Mouse (Mus musculus): ENCODE measurements around the gene Dgkh.
A peak's percentile ranks its signal among the peaks of the same experiment; 100 is the strongest.

Dgkh gene

DNA sequence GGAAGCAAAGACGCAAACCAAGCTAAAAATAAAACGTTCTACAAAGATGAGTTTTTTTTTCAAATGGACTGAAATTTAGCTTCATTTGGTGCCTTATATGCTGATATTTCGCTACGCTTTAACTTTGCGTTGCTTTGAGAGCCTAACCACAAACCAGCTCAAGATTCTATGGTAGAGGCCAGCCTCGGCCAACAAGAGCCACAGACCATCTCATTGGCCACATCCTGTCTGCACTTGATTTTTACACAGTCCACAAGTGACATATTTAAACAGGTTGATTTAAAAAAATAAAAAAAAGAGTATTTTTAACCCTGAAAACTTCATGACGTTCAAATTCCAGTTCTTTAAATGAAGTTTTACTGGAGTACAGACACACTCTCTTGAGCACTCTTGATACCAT is 16.5 kb downstream of the Dgkh start:
- no peak for DNase-seq

DNA sequence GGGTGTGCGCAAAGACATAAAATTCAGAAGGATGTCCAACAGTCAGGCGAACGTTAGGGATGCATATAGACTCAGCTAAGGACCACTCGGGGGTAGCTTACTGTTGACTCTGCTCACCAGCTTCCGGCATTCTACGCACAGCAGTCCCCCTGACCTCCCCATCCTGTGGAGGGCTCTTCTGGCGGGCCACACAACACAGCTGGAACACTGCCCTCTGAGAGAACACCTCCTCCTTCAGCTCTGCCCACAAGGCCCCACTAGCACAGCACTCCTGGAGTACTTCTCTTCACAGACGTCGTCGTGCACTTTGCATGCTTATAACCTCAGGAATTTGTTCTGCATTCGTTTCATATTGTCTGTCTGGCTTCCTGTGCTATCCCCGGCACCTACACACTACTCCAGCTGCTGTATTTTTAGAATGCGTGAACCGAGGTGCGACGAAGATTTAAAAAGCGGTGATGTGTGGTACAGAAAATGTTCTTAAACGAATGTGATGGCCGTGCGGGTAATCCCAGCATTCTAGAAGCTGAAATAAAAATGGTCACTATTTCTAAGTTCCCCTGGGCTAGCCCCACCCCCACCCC is 19.9 kb downstream of the Dgkh start:
- no peak for DNase-seq

DNA sequence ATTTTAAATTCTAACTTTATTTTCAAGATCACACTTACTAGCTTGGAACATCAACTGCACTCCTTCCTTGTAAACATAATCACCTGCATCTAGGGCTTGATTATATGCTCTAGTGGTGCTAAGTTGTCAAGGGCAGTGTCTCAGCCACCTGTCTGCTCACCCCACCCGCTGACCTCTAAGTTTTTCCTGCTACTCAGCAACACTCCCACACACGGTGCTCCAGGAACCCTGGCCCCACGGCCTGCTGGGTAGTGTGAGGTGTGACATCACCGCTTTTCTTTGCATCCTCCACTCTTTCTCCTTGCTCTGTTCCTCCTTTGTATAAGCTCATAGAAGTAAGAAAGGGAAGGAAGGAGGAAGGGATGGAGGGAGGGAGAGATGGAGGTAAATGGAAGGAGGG is 21.9 kb downstream of the Dgkh start:
- DNase-seq = no peak

DNA sequence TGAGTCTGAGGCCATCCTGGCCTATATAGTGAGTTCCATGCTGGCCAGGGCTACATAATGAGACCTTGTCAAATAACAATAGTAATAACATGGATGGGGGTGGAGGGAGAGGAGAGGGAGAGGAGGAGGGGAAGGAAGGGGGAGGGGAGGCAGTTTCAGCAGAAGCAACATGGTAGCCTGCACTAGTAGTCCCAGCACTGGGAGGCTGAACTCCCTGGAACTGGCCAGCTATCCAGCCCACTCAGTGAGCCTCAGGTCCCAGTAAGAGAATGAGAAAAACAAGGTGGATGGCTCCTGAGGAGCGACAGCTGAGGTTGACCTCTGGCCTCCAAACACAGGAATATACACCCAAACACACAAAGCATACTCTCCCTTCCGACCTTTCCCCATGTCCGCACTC is 27.0 kb downstream of the Dgkh start:
- no peak for DNase-seq

DNA sequence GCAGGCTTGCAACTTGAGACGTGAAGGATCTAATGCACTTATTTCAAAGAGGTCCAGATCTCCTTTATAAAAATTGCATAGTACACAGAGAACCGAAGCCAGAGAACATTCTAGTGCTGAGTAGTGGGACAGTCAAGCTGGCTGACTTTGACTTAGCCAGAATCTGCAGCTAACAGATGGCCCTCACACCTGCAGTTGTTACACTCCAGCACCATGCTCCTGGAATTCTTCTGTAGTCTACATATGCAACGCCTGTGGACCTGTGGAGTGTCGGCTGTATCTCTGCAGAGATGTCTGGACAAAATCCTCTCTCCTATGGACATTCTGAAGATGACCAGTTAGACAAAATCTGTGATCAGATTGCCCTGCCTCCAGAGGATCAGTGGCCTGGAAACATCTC is 28.6 kb downstream of the Dgkh start:
- DNase-seq = no peak

DNA sequence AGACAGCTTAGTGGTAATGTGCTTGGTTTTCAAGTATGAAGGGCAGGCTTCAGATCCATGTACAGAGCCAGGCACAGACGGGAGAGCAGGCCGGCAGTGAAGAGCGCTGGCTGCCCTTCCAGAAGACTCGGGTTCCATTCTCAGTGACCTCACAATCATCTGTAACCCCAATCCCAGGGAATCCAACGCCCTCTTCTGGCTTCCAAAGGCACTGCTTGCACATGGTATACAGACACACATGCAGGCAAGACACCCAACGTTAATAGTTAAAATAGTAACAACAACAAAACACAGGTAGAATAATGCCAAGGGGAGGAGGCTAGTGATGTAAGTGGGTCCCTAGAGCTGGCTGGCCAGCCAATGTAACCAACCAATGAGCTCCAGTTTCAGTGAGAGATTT is 29.2 kb downstream of the Dgkh start:
- DNase-seq = no peak

DNA sequence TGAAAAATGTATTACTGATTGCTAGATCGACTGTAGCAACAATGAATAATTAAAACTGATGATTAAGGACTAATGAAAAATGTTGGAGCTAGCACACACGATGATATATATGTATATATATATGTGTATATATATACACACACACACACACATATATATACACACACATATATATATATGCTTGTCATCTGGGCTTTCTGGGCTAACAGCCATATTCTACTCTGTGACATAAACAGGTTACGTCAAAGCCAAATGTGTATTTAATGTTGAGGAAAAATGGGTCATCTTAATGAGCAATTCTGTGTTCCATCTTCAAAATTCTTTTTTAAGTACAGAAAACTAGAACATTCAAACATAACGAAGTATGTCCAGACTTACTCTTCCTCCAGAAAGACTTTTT is 30.5 kb downstream of the Dgkh start:
- no peak for DNase-seq

DNA sequence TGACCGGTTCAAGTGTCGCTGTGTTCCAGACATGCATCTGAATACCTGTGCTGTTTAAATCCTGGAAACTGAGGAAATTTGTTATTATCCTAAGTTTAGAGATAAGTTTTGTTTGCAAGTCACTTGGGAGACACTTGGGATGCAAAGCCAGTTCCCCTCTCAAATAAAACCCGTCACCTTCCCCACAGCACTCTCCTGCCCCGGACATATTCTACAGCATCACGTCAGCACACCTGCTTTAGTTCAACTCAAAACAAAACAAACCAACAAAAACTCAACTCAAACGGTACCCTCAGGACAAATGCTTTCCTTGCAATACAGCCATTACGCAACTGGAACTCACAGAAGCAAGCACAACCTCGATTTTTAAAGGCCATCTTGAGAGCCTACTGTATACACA is 31.1 kb downstream of the Dgkh start:
- DNase-seq = no peak

DNA sequence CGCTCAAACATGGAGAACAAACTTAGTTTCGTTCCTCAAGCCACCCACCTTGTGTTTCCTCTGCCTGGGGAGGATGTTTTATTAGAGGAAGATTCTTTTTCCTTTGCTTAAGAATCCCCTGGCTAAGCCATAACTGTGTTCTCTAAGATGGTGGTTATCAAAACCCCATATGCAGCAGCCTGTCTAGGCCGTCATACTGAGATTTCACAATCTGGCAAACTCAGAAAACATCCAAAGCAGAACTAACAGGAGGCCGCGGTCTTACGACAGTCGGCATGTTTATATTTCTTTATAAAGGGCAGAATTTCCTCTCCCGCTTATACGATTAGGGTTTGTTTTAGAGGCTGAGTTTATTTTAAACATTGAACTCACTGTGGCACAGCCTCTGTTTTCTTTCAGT is 31.5 kb downstream of the Dgkh start:
- DNase-seq = no peak

DNA sequence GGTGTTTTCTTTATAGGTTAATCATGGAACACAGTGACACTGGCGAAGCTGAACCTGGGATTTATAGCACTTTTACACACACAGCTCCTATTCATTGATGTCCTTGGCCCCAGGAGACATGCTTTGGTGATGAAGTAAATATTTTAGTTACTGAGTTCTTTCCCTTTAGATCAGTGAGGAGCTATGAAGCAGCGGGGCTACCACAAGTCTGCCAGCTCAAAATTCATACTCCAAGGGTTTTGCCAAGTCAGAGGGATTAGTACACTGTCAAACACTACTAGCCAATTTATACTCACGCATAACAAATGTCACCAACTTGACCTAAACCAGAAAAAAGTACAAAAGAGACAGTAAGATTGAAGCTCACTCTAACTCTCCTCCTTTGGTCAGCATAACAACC is 32.9 kb downstream of the Dgkh start:
- no peak for DNase-seq

DNA sequence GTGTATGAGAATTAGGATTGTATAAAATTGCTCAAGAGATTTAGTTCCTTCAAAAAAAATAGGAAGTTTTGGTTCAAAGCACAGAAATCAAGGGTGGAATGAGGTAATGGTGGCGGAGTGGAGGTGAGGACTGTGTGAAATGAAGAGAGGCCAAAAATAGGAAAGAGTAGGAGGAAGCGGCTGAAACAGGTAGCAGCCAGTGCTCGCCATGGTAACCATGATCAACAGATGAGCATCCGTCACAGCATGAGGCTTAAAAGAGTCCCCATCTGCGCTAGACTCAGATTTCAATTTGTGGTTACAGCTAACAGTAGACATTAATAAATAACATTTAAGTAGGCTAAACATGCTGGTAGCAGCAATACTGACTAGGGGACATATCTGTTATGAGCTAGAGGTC is 33.4 kb downstream of the Dgkh start:
- no peak for DNase-seq

DNA sequence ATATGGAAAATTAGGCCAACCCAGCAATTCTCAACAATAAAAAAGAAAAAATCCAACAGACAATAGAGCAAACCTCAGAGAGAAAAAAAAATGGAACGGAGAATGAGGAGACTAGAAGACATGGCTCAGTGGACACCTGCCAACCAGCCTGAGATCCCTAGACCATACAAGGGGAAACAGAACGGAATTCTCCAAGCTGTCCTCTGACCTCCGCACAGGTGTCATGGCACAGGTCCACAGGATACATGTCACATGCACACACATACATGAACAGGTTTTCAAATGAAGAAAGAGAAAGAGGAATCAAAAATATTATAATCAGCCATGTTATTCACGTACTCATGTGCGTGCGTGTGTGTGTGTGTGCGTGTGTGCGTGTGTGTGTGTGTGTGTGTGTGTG is 38.5 kb downstream of the Dgkh start:
- peak in 1 of 2 experiments; percentile 25 for DNase-seq

DNA sequence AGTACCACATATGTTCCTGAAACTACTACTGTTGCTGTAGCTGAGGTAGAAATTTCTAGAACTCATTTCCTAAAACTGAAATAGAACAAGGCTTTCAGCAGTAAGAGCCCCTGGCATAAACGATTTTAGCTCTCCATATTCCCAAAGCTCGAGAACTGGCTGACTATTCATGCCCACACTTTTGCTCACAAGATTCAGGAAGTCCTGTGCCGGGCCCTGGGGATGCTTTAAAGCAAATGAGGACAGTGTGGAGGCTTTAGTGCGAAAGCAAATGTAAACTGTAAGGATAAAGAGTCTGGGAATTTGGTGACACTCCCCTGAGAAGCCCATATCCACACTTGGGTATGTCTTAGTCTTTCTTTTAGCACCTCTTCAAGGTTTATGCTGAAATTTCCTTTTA is 40.0 kb downstream of the Dgkh start:
- no peak for DNase-seq

DNA sequence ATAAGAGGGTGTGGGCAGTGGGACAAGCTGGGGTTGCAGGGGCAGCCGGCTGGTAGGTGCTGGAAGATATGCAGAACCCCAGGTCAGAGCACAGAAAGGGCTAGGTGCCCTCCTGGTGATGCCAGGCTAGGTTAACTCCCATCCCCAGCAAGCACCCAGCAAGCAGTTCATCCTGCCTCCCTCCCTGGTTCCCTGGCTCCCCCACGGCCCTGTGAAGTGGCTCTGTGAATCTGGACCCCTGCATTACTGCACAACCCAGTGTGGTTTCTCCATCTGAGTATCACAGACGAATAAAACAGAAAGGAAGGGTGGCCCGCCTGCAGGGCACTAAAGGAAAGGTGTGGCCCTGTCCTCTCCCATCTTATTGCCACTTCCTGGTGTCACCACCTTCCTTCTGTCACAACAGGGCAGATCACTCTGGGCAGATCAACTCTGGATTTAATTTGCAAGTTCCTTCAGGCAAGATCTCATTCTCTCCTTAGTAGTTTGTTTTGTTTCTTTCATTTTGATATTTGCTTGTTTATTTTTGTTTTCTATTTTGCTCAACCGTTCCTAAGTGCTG is 40.6 kb downstream of the Dgkh start:
- DNase-seq = no peak

DNA sequence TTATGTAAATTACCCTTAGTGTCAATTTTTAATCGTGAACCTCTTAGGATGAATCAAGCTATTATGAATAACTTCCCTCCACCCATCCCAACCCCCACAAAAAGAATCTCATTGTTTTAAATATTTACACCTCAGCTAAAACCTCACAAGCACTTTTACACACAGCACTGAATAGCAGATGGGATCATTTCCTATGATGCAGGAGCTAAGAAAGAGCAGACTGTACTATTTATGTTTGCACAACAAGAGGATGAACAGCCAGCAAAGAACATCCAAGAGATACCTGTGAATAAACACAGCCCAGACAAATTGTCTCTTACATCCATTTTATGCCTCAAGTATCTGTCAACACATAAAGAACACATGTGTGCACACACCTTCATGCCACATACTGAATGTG is 41.7 kb downstream of the Dgkh start:
- no peak for DNase-seq

DNA sequence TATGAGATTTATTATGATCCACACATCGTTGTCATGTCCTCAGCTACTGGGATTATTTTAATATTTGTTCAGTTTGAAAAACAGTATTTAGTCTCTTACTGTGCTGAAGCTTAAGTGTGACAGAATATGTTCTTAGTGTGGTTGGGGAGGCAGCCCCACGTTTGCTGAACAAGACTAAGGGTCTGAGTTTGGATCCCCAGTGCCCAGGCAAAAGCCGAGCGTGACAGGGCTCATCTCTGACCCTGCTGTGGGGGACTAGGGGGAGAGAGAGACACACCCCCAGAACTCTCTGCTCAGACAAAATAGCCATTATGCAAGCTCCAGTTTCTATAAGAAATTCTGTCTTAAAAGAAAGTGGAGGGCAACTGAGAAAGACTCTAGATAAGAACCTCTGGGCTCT is 42.2 kb downstream of the Dgkh start:
- no peak for DNase-seq

DNA sequence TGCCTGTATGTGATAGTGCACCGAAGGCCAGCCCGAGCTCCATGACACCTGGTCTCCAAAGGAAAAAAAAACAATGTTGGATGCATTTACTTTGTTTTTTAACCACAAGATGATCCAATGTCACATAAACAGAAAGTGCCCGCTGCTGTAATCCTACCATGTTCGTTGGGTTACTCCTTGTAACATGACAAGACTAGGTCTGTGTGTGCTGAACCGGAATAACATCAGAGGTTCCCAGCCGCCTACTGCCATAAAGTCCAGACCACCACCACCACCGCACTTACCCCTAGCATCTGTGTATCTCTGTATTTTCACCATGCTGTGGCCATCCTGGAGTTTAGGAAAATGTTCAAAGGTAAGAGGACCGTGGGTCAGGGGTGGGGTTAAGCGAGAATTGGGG is 42.6 kb downstream of the Dgkh start:
- DNase-seq = no peak

DNA sequence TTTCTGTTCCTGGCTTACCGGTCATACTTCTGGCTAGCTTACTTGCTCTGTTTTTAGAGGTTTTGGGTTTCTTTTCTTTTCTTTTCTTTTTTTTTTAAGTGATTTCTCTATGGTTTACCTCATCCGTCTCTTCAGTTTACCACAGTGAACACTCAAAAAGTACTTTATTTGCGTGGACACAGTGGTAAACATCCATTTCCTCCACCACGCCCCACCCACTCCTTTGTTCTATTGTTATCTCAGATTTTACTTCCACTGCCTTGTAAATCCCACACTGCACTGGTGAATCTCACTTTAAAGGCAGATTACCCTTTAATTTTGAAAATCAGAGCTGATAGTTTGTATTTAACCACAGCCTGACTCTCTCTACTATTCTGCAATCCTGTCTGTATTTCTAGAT is 44.9 kb downstream of the Dgkh start:
- DNase-seq = no peak

DNA sequence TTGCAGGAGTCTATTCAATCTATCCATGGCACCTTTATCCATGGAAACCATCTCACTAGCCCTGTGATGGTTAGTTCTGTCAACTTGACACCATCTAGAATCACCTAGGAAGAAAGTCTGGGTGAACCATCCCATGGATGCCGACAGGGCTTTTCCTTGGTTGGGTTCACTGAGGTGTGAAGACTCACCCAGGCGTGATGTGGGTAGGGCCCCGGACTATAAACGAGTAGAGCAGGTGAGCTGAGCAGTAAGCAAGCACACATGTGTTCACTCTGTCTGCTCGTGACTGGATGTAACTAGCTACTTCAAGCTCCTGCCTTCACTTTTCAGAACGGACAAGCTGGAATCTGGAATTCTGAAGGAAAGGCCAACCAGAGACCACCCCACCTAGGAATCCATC is 45.9 kb downstream of the Dgkh start:
- peak in 1 of 2 experiments; percentile 51 for DNase-seq

DNA sequence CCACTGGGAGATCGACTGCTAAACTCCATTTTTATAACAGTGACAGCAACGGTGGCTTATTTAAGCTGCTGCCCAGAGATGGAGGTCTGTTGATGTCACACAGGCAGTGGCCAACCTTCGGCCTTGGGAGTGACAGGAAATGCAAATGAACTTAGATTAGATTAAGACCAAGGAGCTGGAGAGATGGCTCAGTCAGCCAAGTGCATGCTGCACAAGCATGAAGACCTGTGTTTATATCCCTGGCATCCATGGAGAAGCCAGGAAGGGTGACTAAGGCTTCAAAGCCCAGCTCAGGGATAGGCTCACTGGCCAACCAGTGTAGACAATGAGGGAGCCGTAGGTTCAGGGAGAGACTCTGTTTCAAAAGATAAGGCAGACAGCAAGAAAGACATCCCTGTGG is 48.4 kb downstream of the Dgkh start:
- no peak for DNase-seq

DNA sequence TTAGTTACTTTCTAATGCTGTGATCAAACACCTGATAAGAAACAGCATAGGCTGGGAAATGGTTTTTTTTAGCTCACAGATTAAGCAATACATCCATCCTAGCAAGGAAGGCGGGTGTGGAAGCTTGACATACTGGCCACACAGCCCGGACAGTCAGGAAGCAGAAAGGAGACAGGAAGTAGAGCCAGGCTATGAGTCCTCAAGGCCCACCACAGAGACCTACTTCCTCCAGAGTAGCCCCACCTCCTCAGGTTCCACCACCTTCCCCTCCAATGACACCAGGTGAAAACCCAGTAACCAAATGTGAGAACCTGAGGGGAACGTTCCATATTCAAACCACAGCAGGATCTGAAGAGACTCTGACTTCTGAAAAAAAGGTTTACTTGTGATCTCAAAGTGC is 53.6 kb downstream of the Dgkh start:
- peak in 1 of 2 experiments; percentile 24 for DNase-seq

DNA sequence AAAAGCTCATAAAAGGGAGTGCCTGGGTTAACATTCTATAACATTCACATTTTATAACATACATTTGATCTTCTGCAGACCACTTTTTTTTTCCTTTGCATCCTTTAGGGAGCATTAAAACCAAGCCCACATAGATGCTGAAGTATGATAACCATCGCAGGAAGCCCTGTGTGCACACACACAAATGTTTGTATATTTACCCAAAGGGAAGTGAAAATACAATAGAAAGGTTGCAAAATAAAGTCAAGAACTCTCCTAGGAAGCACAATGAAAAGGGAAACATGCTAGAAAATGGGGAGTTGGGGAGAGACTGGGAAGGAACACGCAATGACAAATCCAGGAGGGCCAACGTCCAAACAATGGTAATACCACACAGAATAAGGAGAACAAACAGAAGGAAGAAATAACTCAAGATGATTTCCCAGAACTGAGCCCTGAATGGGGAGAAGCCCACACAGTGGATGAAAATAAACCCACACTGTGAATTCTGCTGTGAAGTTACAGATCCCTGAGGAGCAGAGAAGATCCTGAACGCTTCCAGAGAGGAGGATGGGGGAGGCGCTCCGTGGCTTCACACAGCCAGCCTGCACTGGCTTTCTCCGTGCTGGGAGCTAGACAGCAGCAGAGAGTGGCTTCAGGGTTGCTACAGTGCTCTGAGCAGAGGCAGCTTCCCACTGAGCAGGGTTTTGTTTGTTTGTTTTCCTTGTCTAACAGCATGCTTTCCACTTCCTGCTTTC is 54.6 kb downstream of the Dgkh start:
- DNase-seq = peak in 1 of 2 experiments; percentile 32

DNA sequence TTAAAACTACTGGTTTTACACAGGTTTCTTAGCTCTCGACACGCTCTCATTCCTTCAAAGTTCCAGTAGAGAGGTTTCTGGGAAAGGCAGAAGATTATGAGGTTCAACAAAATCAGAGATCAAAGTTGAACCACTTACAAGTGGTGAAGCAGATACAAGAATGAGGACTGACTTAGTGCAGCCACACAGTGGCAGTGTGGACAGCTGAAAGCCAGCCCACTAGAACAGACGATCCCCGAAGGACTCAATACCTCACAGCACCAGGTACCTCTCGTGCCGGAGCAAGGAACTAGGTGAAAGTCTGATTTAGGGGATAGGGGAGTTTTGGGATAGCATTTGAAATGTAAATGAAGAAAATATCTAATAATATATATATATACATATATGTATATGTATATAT is 56.1 kb downstream of the Dgkh start:
- DNase-seq = peak in 1 of 2 experiments; percentile 51

DNA sequence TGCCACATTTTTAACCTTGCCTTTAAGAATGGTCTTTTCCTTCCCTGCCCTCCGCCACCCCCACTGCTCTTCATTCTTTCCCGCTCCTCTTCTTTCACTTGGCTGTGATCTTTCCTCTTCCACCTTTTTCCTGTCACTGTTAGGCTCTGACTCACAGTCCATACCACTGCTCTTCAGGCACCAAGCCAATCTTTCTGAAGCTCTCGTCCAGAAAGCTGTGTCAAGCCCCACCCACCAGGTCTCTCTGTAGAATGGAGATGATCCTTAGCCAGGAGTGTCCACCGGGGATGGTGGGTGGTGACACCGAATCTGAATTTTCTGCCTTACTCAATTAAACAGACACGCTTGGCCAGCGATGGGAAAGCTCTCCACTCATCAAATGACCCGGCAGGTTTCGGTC is 58.0 kb downstream of the Dgkh start:
- peak; percentile 43 to 62 for DNase-seq

DNA sequence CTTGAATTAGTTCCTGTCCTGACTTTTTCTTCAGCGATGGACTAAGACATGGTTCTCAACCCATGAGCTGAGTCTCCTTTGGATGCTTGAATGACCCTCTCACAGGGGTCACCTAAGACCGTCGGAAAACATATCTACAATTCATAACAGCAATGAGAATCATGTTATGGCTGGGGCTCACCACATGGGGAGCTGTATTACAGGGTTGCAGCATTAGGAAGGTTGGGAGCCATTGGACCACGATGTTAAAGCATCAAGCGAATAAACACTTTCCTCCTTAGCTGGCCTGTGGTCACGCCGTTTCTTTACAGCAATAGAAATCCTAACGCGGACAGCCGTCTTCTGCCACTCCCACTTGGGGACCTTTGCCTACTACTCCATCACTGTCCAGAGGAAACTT is 62.6 kb downstream of the Dgkh start:
- DNase-seq = peak in 1 of 2 experiments; percentile 38

Data from kidney, postnatal 36 days (tissue).